Mouse (Mus musculus) olfactory bulb, adult 2 months (tissue): ENCODE results near the gene Adam22.

Source experiments
- CTCF ChIP-seq: fragments of 200-500 bp; IDR thresholded peaks from 2 replicates; pipeline ENCODE4 v1.5.1; 2012; ENCODE audit warnings: low read depth, mild to moderate bottlenecking, low read length, moderate library complexity; ENCODE audit not compliant: insufficient read depth
- POLR2A ChIP-seq: fragments of 200-500 bp; IDR thresholded peaks from 2 replicates; pipeline ENCODE4 v1.6.1; 2012; ENCODE audit warnings: mild to moderate bottlenecking, low read depth, low read length, moderate library complexity; ENCODE audit not compliant: insufficient read depth

DNA sequence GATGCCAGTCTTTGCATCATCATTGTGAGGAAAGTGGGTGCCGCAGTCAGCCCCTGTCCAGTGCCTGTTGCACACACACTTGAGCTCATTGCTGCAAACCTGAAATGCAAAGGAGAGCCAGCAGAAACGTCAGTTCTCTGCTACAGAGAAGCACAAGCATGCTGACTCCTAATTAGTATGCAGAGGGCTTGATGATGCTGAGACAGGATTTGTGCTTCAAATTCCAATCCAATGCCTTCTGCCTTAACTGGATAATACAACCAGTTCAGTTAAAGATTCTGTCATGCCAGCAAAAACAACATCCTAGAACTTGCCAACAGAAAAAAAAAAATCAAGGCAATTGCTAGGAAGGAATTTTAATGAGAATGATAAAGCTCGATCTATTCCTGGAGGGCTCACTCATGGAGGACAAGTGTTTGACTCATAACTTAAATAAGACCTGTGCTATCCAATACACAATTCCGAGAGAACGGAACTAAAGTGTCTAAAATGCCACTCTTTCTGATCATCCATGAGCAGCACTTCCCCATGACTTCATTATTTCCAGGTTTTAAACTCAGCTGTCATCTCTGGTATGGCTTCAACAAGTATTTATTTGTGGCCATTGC lies 251.3 kb downstream of the Adam22 start:
- TF ChIP-seq CTCF = no peak
- no peak for TF ChIP-seq POLR2A
